Mouse (Mus musculus) thymus, adult 2 months (tissue): ENCODE results near the gene Lypd6b.

Experiments
- CTCF ChIP-seq: fragments of 200-500 bp; IDR thresholded peaks from 2 replicates; pipeline ENCODE4 v1.5.1; 2012; ENCODE audit warnings: mild to moderate bottlenecking, control low read depth, low read length, moderate library complexity, borderline replicate concordance; ENCODE audit not compliant: control insufficient read depth, poor library complexity, insufficient read depth; ENCODE audit errors: extremely low read depth
- POLR2A ChIP-seq: fragments of 200-500 bp; IDR thresholded peaks from 2 replicates; pipeline ENCODE4 v1.6.1; 2012; ENCODE audit warnings: mild to moderate bottlenecking, low read length, control low read depth, moderate library complexity; ENCODE audit not compliant: control insufficient read depth, poor library complexity, insufficient read depth; ENCODE audit errors: extremely low read depth

DNA sequence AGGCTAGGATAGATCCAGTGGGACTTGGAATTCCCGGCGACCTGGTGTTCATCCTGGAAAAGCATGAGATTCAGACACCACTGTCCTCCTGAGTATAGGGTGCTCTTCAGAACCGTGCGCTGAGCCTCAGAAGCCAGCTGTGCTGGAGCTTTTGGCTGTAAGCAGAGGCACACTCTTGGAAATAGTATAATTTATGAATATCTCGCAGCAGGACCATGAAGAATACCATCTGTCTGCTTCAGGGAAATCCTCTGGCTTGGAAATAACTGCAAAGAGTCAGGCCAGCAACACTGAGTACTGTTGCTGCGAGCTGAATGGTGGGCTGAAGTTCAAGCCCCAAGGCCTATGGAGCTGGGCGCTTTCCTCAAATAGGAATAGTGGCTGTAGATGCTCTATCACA is 29.9 kb upstream of the Lypd6b start:
- TF ChIP-seq POLR2A, result no peak
- no peak for TF ChIP-seq CTCF
